Mouse (Mus musculus): Measurements from ENCODE around the gene Epb42.

- TF ChIP-seq CTCF (IDR thresholded peaks at IDR 0.05), result no peak
- TF ChIP-seq EP300 (IDR thresholded peaks at IDR 0.05), result no peak
Observed at GRCm38 (mm10) chr2:121016226-121016625, 20.6 kb downstream of the Epb42 start.
